Mouse (Mus musculus) 3134 (cell line): ENCODE measurements around the gene Ostm1.

ENCODE experiments used
- DNase-seq: peaks from one replicate; pipeline ENCODE4 v3.0.0-alpha.2; 2011; ENCODE audit warnings: low spot score; ENCODE audit not compliant: insufficient read length; ENCODE audit errors: extremely low read depth

The Ostm1 gene

DNA sequence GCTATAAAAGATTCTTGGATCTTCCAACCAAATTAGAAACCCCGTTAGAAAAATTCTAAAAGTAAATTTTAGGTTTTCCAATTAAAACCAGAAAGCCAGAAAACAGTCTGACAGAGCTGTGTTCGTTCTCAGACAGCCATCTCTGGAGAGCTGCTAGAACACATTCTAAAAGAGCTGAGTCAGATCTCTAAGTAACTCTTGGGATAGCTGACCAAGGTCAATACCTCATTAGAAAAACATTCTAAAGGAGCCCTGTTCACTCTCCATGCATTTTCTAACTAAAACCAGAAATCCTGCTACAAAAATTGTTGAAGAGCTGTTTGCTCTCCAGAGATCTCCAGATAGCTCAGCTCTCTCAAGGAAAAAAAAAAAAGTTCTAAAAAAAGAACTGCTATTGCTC is 146.0 kb downstream of the Ostm1 start:
- DNase-seq, result no peak

DNA sequence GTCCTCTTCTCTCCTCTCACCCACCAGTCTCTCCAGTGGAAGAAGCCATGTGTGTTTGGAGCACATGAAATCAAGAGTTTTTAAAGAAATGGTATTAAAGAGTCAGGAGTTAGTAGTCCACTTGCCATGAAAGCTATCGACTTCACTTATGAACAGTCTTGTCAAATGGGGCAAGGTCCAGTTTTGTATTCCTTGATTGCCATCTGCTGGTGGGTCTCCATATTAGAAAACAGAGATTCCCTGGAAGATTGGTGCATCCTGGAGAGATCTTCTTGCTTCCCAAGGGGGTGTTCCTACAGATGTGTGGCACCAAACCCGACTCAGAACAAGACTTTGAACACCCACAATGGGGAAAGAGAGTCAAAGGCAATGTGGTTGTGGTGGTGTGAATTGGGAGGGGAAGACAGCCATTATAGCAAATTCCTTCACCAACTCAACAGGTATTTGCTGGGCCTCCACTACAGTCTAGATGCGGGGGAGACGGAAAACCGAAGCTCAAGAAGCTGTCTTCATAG is 151.0 kb downstream of the Ostm1 start:
- no peak for DNase-seq

DNA sequence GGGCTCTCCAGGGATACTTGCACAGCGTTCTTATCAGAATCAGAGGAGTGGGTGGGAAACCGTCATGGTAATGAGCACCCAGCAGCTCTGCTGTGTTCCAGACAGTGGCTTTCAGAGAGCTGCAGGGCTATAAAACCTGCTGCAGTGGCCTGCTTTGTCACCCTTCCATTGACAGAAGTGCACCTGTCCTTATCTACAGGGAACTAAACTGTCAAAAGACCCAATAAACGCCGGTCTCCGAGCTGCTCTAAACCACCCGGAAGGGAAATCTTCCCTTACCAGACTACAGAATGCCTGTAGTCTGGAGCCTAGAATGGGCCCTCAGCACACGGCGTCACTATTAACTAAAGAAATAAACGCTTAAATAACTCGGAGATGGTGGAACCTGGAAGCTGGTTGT is 168.2 kb downstream of the Ostm1 start:
- DNase-seq, result no peak
